Mouse (Mus musculus) forebrain, embryonic 10.5 days (tissue): Measurements from ENCODE around the gene Ccdc96. TPM values are rescaled to one million over a fixed set of nuclear protein-coding genes. Genes with fewer than 3 reads are reported as not detected.

Experiments used
- DNase-seq: peaks from one replicate; pipeline ENCODE4 v3.0.0-alpha.2; 2017; ENCODE audit warnings: low spot score; ENCODE audit errors: extremely low spot score
- H3K27ac ChIP-seq: fragments of 300-500 bp; sonication (generic); 2 replicates; pipeline ENCODE4 v1.5.1; 2016; ENCODE audit warnings: mild to moderate bottlenecking
- H3K27me3 ChIP-seq: fragments of 300-500 bp; sonication (generic); 2 replicates; pipeline ENCODE4 v1.6.1; 2016; ENCODE audit warnings: mild to moderate bottlenecking; ENCODE audit not compliant: poor library complexity, severe bottlenecking
- H3K36me3 ChIP-seq: fragments of 300-500 bp; sonication (generic); replicated peaks from 2 replicates; pipeline ENCODE4 v1.6.1; 2016; ENCODE audit warnings: mild to moderate bottlenecking, moderate library complexity
- H3K4me1 ChIP-seq: fragments of 300-500 bp; sonication (generic); 2 replicates; pipeline ENCODE4 v1.6.1; 2016
- H3K4me3 ChIP-seq: fragments of 300-500 bp; sonication (generic); 2 replicates; pipeline ENCODE4 v1.5.1; 2016; ENCODE audit warnings: mild to moderate bottlenecking, moderate library complexity
- H3K9me3 ChIP-seq: fragments of 300-500 bp; sonication (generic); 2 replicates; pipeline ENCODE4 v1.6.1; 2016; ENCODE audit warnings: mild to moderate bottlenecking, moderate library complexity
- WGBS: fragments of 180-500 bp; shearing (Covaris S2); methylation state at CpG from one replicate; pipeline ENCODE4 v1.1.7; 2016; 5-methylcytosine and 5-hydroxymethylcytosine counted together
- polyA plus RNA-seq: library from polyadenylated mRNA; unstranded; fragments of >200 nt; fragmentation: Nextera tagmentation; extraction: Ambion mirVana; gene quantifications from 2 replicates; pipeline ENCODE4 v1.2.1, GENCODE M21; 2016

Gene Ccdc96
- polyA plus RNA-seq, 1 experiment from 2014 or later = 3.8 TPM

DNA sequence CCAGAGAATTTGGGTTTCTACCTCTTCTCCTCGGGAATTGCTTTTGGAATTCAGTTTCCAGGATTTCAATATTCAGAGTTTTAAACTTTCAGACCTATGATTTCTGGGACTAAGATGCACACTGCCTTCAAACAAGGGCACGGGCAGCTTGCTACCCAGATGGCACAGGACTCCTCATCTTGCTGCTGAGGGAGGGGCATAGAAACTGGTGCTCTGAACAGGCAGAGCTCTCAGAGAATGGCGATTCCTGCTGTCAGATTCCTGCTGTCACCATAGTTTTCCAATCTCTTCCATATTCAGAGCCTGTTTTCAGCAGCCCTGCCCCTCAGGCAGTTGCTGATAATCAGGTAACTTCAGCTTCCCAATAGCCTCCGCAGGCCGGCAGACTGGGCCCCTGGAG, 31.2 kb downstream of the Ccdc96 start:
- H3K27ac ChIP-seq = no peak overlapping the region
- 90% methylated on average over 5 of the region's 5 CpGs for WGBS

DNA sequence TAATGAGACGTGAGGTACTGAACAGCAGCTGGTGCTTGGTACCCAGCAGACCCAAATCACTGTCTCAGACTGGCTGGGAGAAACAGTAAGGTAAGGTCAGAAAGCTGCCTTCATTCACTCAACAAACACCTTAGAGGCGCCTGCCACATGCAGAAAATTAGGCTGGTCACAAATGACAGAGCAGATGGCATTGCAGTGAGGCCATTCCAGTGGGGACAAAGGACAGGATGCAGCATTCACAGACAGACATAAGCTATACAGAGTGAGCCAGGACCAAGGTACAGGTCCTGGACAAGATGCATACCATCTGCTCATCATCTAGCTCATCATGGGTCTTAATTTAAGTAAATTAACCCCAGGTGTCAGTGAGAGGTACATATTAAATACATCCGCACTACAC, 33.2 kb downstream of the Ccdc96 start:
- H3K27ac ChIP-seq = no peak overlapping the region
- no peaks in the 10 kb centered on the region for H3K27me3 ChIP-seq
- no peak for DNase-seq
- H3K4me3 ChIP-seq = no peak overlapping the region
- peaks cover 97% of the 10 kb centered on the region for H3K36me3 ChIP-seq
- no peaks in the 10 kb centered on the region for H3K4me1 ChIP-seq
- no peaks in the 10 kb centered on the region for H3K9me3 ChIP-seq
- 86% methylated on average over 3 of the region's 3 CpGs for WGBS

More for the DNA sequence above, 31.2 kb downstream of the Ccdc96 start:
- no peaks in the 10 kb centered on the region for H3K4me1 ChIP-seq
- H3K4me3 ChIP-seq = no peak overlapping the region
- H3K9me3 ChIP-seq = no peaks in the 10 kb centered on the region
- H3K36me3 ChIP-seq = peaks cover 97% of the 10 kb centered on the region
- no peaks in the 10 kb centered on the region for H3K27me3 ChIP-seq
- no peak for DNase-seq

DNA sequence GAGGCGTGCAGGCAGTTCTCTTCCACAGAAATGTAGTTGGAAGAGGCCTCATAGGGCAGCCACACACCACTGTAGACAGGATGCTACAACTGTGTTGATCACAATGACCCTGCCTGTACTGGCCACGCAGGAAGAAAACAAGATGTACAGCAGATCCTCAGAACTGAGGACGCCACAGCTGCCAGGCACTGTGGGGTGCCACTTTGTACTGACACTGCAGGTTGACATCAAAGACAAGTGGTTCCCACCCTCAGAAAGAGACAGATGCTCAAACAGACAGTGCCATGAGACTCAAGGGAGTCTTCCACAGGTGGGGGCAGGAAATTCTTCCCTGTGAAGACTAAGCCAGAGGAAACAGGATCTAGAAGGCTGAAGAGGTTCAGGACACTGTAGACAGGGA, 35.4 kb downstream of the Ccdc96 start:
- Histone ChIP-seq H3K27ac (no peak overlapping the region), H3K27me3 (no peaks in the 10 kb centered on the region), H3K36me3 (peaks cover 97% of the 10 kb centered on the region), H3K9me3 (no peaks in the 10 kb centered on the region), H3K4me1 (no peaks in the 10 kb centered on the region), H3K4me3 (no peak overlapping the region)
- 91% methylated on average over 3 of the region's 3 CpGs for WGBS
- no peak for DNase-seq

DNA sequence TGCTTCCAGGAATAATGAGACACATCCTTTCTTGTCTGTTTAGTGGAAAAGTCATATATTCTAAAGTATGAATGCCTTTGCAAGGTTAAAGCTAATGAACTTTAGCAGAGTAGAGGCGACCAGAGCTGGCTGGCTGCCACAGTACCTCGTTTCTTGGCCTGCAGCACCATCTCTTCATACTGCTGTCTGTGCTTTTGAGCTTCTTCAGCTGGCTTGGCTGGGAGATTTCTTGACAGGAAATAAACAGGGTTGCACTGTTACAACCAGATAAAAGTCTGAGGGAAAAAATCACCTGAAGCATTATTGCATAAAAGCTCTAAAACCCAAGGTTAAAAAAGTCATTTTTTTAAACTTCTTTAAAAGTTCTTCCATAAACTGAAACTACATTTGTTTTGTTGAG, 38.4 kb downstream of the Ccdc96 start:
- Histone ChIP-seq H3K36me3 (peaks cover 72% of the 10 kb centered on the region), H3K4me1 (0 out of 2 replicates have a peak, but pooled peaks cover 3% of the 10 kb centered on the region), H3K27ac (no peak overlapping the region), H3K9me3 (no peaks in the 10 kb centered on the region), H3K4me3 (no peak overlapping the region), H3K27me3 (no peaks in the 10 kb centered on the region)
- no peak for DNase-seq
- WGBS = 95% methylated on average over 2 of the region's 2 CpGs

DNA sequence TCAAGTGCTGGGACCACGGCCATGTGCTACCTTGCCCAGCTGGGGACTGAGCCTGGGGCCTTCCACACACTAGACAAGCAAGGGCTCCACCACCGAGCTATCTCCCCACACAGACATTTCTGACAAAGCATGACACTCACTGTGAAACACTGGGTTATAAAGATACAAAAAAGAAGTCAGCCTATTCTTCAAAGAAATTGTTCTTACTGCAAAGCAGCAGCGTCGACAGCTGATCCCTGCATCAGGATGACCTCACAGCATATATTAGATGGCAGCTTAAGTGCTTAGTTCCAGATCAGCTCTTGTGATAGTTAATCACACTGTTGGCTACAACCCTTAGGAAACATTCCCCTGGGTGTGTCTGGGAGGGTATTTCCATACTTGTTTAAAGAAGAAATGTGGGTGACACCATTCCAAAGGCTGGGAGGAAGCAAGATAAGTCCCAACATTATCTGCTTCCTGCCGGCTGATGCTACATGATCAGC, 38.9 kb downstream of the Ccdc96 start:
- WGBS = 92% methylated on average over 5 of the region's 5 CpGs
- H3K36me3 ChIP-seq = peaks cover 67% of the 10 kb centered on the region

DNA sequence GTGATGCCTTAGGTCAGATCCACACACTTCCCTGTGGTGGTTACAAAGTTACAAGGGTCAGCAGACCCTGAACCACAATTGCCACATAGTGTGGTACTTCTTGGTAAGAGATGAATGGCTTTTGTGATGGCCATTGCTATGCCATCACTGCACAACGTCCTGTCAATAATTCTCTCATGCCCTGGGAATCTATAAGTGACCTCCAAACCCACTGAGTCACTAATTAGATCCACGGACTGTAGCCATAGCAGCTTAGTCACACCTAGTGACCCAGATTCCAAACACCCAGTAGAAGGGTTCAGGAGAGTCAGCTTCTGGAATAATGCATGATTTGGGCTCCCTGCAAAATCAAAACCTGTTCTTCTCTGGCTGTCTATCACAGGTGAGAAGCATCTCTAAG, 40.8 kb downstream of the Ccdc96 start:
- peaks cover 47% of the 10 kb centered on the region for H3K36me3 ChIP-seq
- peaks cover 22% of the 10 kb centered on the region for H3K4me1 ChIP-seq
- DNase-seq = no peak
- H3K9me3 ChIP-seq = no peaks in the 10 kb centered on the region
- 81% methylated on average over 2 of the region's 2 CpGs for whole genome bisulfite sequencing
- no peak overlapping the region for H3K4me3 ChIP-seq
- no peak overlapping the region for H3K27ac ChIP-seq
- H3K27me3 ChIP-seq = no peaks in the 10 kb centered on the region

More for the DNA sequence above, 38.9 kb downstream of the Ccdc96 start:
- Histone ChIP-seq H3K4me3 (no peak overlapping the region), H3K27me3 (no peaks in the 10 kb centered on the region), H3K4me1 (0 out of 2 replicates have a peak, but pooled peaks cover 3% of the 10 kb centered on the region), H3K27ac (no peak overlapping the region), H3K9me3 (no peaks in the 10 kb centered on the region)
- DNase-seq = no peak

DNA sequence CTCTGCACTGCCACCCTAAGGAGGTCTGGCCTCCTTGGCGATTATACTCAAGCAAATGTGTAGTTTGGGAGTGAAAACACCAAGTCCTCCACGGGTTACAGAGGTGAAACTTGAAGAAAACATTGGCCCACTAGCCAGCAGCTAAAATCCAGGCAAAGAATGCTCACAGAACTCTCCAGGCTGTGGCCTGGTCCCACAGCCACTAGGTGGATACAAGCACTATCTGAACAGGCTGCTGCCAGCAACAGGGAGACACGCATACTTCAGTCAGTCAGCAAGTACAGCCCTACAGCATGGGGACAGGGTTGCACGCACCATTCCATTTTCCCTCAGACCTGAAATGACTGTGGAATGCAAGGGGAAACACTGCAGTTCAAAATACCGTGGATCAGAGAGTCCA, 41.9 kb downstream of the Ccdc96 start:
- Histone ChIP-seq H3K27ac (no peak overlapping the region), H3K9me3 (no peaks in the 10 kb centered on the region), H3K36me3 (peaks cover 37% of the 10 kb centered on the region), H3K4me1 (peaks cover 30% of the 10 kb centered on the region), H3K4me3 (no peak overlapping the region), H3K27me3 (no peaks in the 10 kb centered on the region)
- whole genome bisulfite sequencing = 84% methylated on average over 5 of the region's 5 CpGs
- DNase-seq = no peak

DNA sequence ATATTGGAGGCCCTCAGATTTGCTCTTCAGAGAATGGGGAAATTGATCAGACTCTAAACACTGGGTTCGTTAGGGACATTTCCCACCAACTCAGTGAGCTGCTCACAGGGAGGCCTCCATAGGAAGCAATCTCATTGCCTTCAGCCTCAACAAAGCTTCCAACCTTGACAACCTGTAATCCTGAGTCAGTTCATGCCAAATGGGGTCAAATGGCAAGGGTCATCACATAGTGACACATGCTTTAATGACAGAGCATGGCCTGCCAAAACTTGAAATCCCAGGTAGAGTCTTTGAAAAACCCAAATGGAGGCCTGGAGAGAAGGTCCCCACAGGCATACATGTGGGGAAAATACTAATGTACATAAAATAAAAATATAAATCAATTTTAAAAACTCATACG, 42.5 kb downstream of the Ccdc96 start:
- Histone ChIP-seq H3K27ac (no peak overlapping the region), H3K36me3 (peaks cover 30% of the 10 kb centered on the region), H3K4me1 (peaks cover 30% of the 10 kb centered on the region), H3K27me3 (no peaks in the 10 kb centered on the region), H3K9me3 (no peaks in the 10 kb centered on the region), H3K4me3 (no peak overlapping the region)
- 81% methylated on average over 2 of the region's 2 CpGs for WGBS
- no peak for DNase-seq

DNA sequence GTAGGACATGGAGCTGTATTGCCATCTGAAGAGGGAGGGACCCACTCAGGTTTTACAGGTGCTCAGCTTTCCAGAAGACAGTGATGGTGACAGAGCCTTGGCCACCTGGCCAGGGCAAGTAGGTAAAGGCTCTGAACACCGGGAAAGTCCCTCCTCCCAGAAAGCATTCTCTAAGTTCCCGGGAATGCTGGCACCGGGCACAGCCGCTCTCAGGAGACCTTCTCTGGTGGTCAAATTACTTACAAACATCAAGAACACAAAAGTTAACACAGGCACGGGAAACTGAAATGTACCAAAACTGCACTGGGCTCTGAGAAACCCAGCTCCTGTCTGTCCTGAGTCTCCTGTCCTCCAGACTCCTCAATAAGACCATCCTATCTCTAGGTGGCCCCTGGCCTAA, 45.3 kb downstream of the Ccdc96 start:
- peak overlapping the region; percentile 84 for H3K4me3 ChIP-seq
- H3K36me3 ChIP-seq = peaks cover 4% of the 10 kb centered on the region; the same call in 1 of the 2 replicates
- H3K9me3 ChIP-seq = no peaks in the 10 kb centered on the region
- no peaks in the 10 kb centered on the region for H3K27me3 ChIP-seq
- peaks cover 30% of the 10 kb centered on the region for H3K4me1 ChIP-seq
- no peak for DNase-seq
- peak overlapping the region; percentile 91 for H3K27ac ChIP-seq
- 24% methylated on average over 5 of the region's 5 CpGs for WGBS

DNA sequence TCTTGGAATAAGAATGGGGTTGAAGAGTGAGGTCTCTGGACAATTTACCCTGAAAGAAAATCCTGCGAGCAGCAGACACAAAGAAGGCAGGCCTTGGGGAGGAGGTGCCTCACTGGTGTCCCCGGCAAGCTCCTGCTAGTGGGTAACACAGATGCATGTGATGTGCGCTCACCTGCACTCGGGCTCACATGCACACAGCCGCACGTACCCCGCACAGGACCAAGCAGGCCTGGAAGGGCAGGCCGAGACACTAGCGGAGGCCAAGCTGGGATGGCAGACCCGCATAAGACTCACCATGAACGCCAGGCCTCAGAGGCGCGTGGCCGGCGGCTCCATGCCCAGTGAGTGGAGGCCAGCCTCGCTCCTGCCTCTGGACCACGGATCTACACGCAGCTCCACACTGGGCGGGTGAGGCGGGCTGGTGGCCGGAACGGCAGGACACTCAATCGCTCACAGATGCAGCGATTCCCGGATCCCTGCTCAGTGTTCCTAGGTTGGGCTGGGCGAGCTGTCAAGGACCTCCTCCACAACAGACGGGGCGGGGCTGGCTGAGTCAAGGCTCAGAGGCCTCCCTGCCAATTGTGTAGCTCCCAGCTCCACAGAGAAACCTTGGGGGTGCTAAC, 45.9 kb downstream of the Ccdc96 start:
- no peaks in the 10 kb centered on the region for H3K27me3 ChIP-seq
- WGBS = 0% methylated on average over 28 of the region's 28 CpGs
- H3K4me3 ChIP-seq = peak overlapping the region; percentile 84
- peak; percentile 93 for DNase-seq
- peak overlapping the region; percentile 91 for H3K27ac ChIP-seq
- H3K4me1 ChIP-seq = peaks cover 30% of the 10 kb centered on the region
- no peaks in the 10 kb centered on the region for H3K9me3 ChIP-seq
- no peaks in the 10 kb centered on the region for H3K36me3 ChIP-seq

DNA sequence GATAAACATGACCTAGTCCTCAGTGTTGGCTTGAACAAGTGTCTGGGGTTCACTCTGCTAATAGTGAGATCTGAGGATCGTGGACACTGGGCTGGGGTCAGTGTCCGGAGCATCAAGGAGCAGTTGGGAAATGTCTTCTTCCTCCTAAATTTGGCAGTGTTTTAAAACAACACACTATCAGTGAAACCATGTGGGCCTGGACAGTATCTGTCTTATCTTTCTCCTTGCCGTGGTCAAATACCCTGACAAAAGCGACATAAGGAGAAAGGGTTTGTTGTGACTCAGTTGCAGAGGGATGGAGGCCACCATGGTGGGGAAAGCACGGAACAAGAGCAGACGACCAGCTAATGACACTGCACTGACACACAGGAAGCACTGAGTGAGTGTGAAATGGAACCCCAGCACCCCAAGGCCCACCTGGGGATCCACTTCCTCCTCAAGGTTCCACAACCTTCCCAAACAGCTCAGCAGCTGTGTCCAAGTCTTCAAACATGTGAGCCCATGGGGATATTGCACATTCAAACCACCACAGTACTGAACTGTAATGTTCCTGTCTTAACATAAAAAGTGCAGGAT, 50.2 kb downstream of the Ccdc96 start:
- H3K27ac ChIP-seq = no peak overlapping the region
- H3K27me3 ChIP-seq = no peaks in the 10 kb centered on the region
- peaks cover 15% of the 10 kb centered on the region for H3K4me1 ChIP-seq
- H3K4me3 ChIP-seq = no peak overlapping the region
- H3K36me3 ChIP-seq = no peaks in the 10 kb centered on the region
- 87% methylated on average over 6 of the region's 6 CpGs for WGBS
- H3K9me3 ChIP-seq = no peaks in the 10 kb centered on the region
- DNase-seq = no peak

DNA sequence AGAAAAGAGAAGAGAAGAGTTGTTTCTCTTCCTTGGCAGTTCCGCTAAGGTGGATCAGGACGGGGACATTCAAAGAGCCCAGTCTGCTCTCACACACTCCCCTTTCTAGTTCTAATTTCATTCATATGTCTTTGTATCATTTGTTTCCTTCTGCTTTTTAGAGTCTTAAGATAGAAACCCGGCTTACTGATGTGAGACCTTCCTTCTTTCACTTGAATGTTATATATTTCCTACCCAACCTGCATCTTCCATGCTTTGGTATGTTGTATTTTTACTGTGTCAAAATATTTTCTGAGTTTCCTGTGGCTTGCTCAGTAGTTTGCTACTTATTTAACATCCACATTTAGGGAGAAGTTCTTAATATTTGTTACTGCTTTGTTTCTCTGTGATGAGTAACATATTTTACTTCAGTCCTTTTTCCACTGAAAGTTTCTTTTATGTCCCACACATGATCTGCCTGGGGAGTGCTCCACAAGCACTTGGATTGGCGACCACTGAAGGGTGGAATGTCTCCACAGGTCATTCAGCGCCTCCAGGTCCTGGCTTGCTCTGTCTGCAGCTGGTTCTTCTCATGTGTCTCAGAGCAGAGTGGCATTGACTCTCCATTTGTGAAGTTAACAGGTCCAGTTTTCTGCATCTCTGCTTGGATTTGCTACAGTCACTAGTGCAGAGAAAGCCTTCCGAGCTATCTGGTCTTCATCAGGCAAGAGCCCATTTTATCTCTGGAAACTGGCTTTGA, 51.2 kb downstream of the Ccdc96 start:
- no peaks in the 10 kb centered on the region for H3K36me3 ChIP-seq
- 90% methylated on average over 6 of the region's 6 CpGs for WGBS
- H3K27ac ChIP-seq = no peak overlapping the region
- H3K4me3 ChIP-seq = no peak overlapping the region
- no peak for DNase-seq
- peaks cover 6% of the 10 kb centered on the region for H3K4me1 ChIP-seq
- H3K27me3 ChIP-seq = no peaks in the 10 kb centered on the region
- no peaks in the 10 kb centered on the region for H3K9me3 ChIP-seq

DNA sequence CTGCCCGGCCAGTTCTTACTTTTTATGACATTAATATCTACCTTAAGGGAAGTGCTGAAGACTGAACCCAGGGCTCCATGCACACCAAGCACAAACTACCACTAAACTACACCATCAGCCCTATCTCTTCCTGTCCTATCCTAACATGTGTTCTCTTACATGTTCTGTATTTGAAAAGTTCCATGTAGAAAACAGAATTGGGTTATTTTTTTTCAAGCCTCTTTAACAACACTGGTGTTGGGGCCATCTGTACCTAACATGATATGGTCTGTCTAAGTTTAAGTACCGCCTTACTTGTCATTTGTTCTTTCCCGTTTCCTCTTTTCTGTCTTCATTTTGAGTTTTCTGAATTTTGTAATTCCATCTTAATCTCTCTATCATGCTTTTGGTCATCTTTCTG, 52.0 kb downstream of the Ccdc96 start:
- Histone ChIP-seq H3K4me3 (no peak overlapping the region), H3K27ac (no peak overlapping the region), H3K9me3 (no peaks in the 10 kb centered on the region), H3K4me1 (no peaks in the 10 kb centered on the region), H3K27me3 (no peaks in the 10 kb centered on the region), H3K36me3 (no peaks in the 10 kb centered on the region)
- DNase-seq = no peak
- WGBS = 89% methylated on average over 3 of the region's 3 CpGs
